Mouse (Mus musculus) stomach, embryonic 16.5 days (tissue): ENCODE measurements around the gene Bmp7. TPM values are rescaled to one million over a fixed set of nuclear protein-coding genes. Genes with fewer than 3 reads are reported as not detected.
A peak's percentile ranks its signal among the peaks of the same experiment; 100 is the strongest.

ENCODE experiments used
- ATAC-seq: fragments of 200-750 bp; cut with Nextera tagmentation; 2 replicates; pipeline ENCODE4 v1.8.0; 2017; ENCODE audit warnings: moderate number of reproducible peaks, moderate TSS enrichment; ENCODE audit not compliant: insufficient read depth, low FRiP score
- H3K27ac ChIP-seq: fragments of 300-500 bp; sonication (generic); 2 replicates; pipeline ENCODE4 v1.5.1; 2014; ENCODE audit warnings: low read length
- H3K27me3 ChIP-seq: fragments of 300-500 bp; sonication (generic); 2 replicates; pipeline ENCODE4 v1.6.1; 2014; ENCODE audit warnings: low read length, control low read depth, mixed read lengths; ENCODE audit not compliant: control insufficient read depth, insufficient read depth
- H3K36me3 ChIP-seq: fragments of 300-500 bp; sonication (generic); 2 replicates; pipeline ENCODE4 v1.6.1; 2014; ENCODE audit warnings: low read length; ENCODE audit not compliant: control insufficient read depth, insufficient read depth
- H3K4me1 ChIP-seq: fragments of 300-500 bp; sonication (generic); 2 replicates; pipeline ENCODE4 v1.6.1; 2014; ENCODE audit warnings: low read length, control low read depth, mixed read lengths; ENCODE audit not compliant: control insufficient read depth, insufficient read depth
- H3K4me2 ChIP-seq: fragments of 300-500 bp; sonication (generic); 2 replicates; pipeline ENCODE4 v1.6.1; 2014; ENCODE audit warnings: low read depth, low read length, mixed read lengths
- H3K4me3 ChIP-seq: fragments of 300-500 bp; sonication (generic); replicated peaks from 2 replicates; pipeline ENCODE4 v1.5.1; 2014; ENCODE audit warnings: mild to moderate bottlenecking, low read length
- H3K9ac ChIP-seq: fragments of 300-500 bp; sonication (generic); 2 replicates; pipeline ENCODE4 v1.6.1; 2014; ENCODE audit warnings: low read length
- H3K9me3 ChIP-seq: fragments of 300-500 bp; sonication (generic); replicated peaks from 2 replicates; pipeline ENCODE4 v1.6.1; 2016; ENCODE audit warnings: low read length, control low read depth; ENCODE audit not compliant: control insufficient read depth
- WGBS: fragments of 180-500 bp; shearing (Covaris S2); extraction: QIAGEN DNeasy Blood & Tissue Kit; methylation state at CpG from one replicate; pipeline ENCODE4 v1.1.7; 2014; 5-methylcytosine and 5-hydroxymethylcytosine counted together
- polyA plus RNA-seq: library from polyadenylated mRNA; unstranded; fragments of >200 nt; fragmentation: Nextera tagmentation; extraction: Ambion mirVana; gene quantifications from 2 replicates; pipeline ENCODE4 v1.2.1, GENCODE M21; 2015

Bmp7 gene
- polyA plus RNA-seq, 1 experiment from 2014 or later, result 15.7 TPM

- Histone ChIP-seq H3K9ac (peak overlapping the region; percentile 49; the same call in 1 of the 2 replicates), H3K9me3 (no peaks in the 10 kb centered on the region), H3K36me3 (no peaks in the 10 kb centered on the region), H3K27ac (peak overlapping the region; percentile 72), H3K4me2 (peak overlapping the region; percentile 99), H3K27me3 (no peaks in the 10 kb centered on the region), H3K4me1 (peaks cover 53% of the 10 kb centered on the region), H3K4me3 (peak overlapping the region; percentile 16; the same call in 1 of the 2 replicates)
- 32% methylated on average over 12 of the region's 12 CpGs for WGBS
- ATAC-seq, result no peak
These were observed 4.2 kb downstream of the Bmp7 start for GRCm38 (mm10) chr2:172935776-172936562.

GRCm38 (mm10) chr2:172934891-172935740, 5.0 kb downstream of the Bmp7 start:
- peak overlapping the region; percentile 71 for H3K27ac ChIP-seq
- no peaks in the 10 kb centered on the region for H3K9me3 ChIP-seq
- H3K4me2 ChIP-seq, result peak overlapping the region; percentile 46
- ATAC-seq, result no peak
- H3K9ac ChIP-seq, result peak overlapping the region; percentile 49
- H3K27me3 ChIP-seq, result no peaks in the 10 kb centered on the region
- 18% methylated on average over 30 of the region's 30 CpGs for WGBS
- H3K4me1 ChIP-seq, result peaks cover 51% of the 10 kb centered on the region
- H3K4me3 ChIP-seq, result peak overlapping the region; percentile 16
- no peaks in the 10 kb centered on the region for H3K36me3 ChIP-seq

GRCm38 (mm10) chr2:172934420-172934788, 5.7 kb downstream of the Bmp7 start:
- Histone ChIP-seq H3K27ac (peak overlapping the region; percentile 71), H3K36me3 (no peaks in the 10 kb centered on the region), H3K4me1 (peaks cover 51% of the 10 kb centered on the region), H3K9me3 (no peaks in the 10 kb centered on the region), H3K27me3 (no peaks in the 10 kb centered on the region), H3K9ac (0 out of 2 replicates have a peak overlapping the region, but pooled peaks have one; percentile 30), H3K4me2 (peak overlapping the region; percentile 46), H3K4me3 (peak overlapping the region; percentile 5; the same call in 1 of the 2 replicates)
- 10% methylated on average over 8 of the region's 8 CpGs for WGBS
- no peak for ATAC-seq

- peaks cover 51% of the 10 kb centered on the region for H3K4me1 ChIP-seq
- WGBS, result 9% methylated on average over 34 of the region's 34 CpGs
- peak overlapping the region; percentile 56 for H3K9ac ChIP-seq
- H3K27me3 ChIP-seq, result no peaks in the 10 kb centered on the region
- H3K27ac ChIP-seq, result peak overlapping the region; percentile 71
- no peaks in the 10 kb centered on the region for H3K9me3 ChIP-seq
- ATAC-seq, result no peak
- H3K36me3 ChIP-seq, result no peaks in the 10 kb centered on the region
- peak overlapping the region; percentile 46 for H3K4me2 ChIP-seq
- H3K4me3 ChIP-seq, result peak overlapping the region; percentile 5; the same call in 1 of the 2 replicates
These were observed 6.3 kb downstream of the Bmp7 start for GRCm38 (mm10) chr2:172933631-172934419.

- 69% methylated on average over 17 of the region's 17 CpGs for WGBS
- Histone ChIP-seq H3K4me1 (peaks cover 33% of the 10 kb centered on the region), H3K4me3 (no peak overlapping the region), H3K27ac (no peak overlapping the region), H3K4me2 (no peak overlapping the region), H3K36me3 (no peaks in the 10 kb centered on the region), H3K27me3 (no peaks in the 10 kb centered on the region), H3K9me3 (no peaks in the 10 kb centered on the region), H3K9ac (no peak overlapping the region)
- no peak for ATAC-seq
These were observed 8.8 kb downstream of the Bmp7 start for GRCm38 (mm10) chr2:172931137-172931898.

- peaks cover 25% of the 10 kb centered on the region for H3K4me1 ChIP-seq
- H3K36me3 ChIP-seq, result no peaks in the 10 kb centered on the region
- 77% methylated on average over 14 of the region's 14 CpGs for WGBS
- ATAC-seq, result no peak
- no peak overlapping the region for H3K4me3 ChIP-seq
- no peak overlapping the region for H3K9ac ChIP-seq
- no peaks in the 10 kb centered on the region for H3K27me3 ChIP-seq
- H3K9me3 ChIP-seq, result no peaks in the 10 kb centered on the region
- H3K4me2 ChIP-seq, result no peak overlapping the region
- H3K27ac ChIP-seq, result no peak overlapping the region
These were observed 10.2 kb downstream of the Bmp7 start for GRCm38 (mm10) chr2:172929905-172930436.

GRCm38 (mm10) chr2:172927643-172928042, 12.5 kb downstream of the Bmp7 start:
- Histone ChIP-seq H3K4me3 (no peak overlapping the region), H3K9ac (no peak overlapping the region), H3K36me3 (no peaks in the 10 kb centered on the region), H3K4me2 (no peak overlapping the region), H3K27ac (no peak overlapping the region), H3K9me3 (no peaks in the 10 kb centered on the region), H3K27me3 (no peaks in the 10 kb centered on the region), H3K4me1 (peaks cover 17% of the 10 kb centered on the region; the same call in 1 of the 2 replicates)
- WGBS, result 49% methylated on average over 5 of the region's 5 CpGs
- ATAC-seq, result no peak; the same call in 1 of the 2 replicates

- no peak overlapping the region for H3K4me2 ChIP-seq
- no peak overlapping the region for H3K9ac ChIP-seq
- 84% methylated on average over 4 of the region's 4 CpGs for WGBS
- peaks cover 9% of the 10 kb centered on the region; the same call in 1 of the 2 replicates for H3K4me1 ChIP-seq
- H3K4me3 ChIP-seq, result no peak overlapping the region
- no peaks in the 10 kb centered on the region for H3K36me3 ChIP-seq
- no peaks in the 10 kb centered on the region for H3K9me3 ChIP-seq
- H3K27ac ChIP-seq, result no peak overlapping the region
- H3K27me3 ChIP-seq, result no peaks in the 10 kb centered on the region
- no peak for ATAC-seq
These were observed 13.8 kb downstream of the Bmp7 start for GRCm38 (mm10) chr2:172926311-172926710.
